Mouse (Mus musculus) heart, embryonic 15.5 days (tissue): ENCODE measurements around the gene Adprhl1. TPM values are rescaled to one million over a fixed set of nuclear protein-coding genes. Genes with fewer than 3 reads are reported as not detected.

Experiments
- ATAC-seq: fragments of 200-750 bp; cut with Nextera tagmentation; replicated peaks from 2 replicates; pipeline ENCODE4 v1.8.0; 2017; ENCODE audit warnings: low read depth, moderate TSS enrichment; ENCODE audit not compliant: insufficient number of reproducible peaks, insufficient read depth, low FRiP score
- H3K27ac ChIP-seq: fragments of 300-500 bp; sonication (generic); 2 replicates; pipeline ENCODE4 v1.5.1; 2015; ENCODE audit warnings: mild to moderate bottlenecking, inconsistent platforms
- H3K27me3 ChIP-seq: fragments of 300-500 bp; sonication (generic); 2 replicates; pipeline ENCODE4 v1.6.1; 2015; ENCODE audit warnings: inconsistent platforms
- H3K36me3 ChIP-seq: fragments of 300-500 bp; sonication (generic); 2 replicates; pipeline ENCODE4 v1.6.1; 2015; ENCODE audit warnings: mild to moderate bottlenecking, inconsistent platforms
- H3K4me1 ChIP-seq: fragments of 300-500 bp; sonication (generic); replicated peaks from 2 replicates; pipeline ENCODE4 v1.6.1; 2015; ENCODE audit warnings: inconsistent platforms
- H3K4me2 ChIP-seq: fragments of 300-500 bp; sonication (generic); 2 replicates; pipeline ENCODE4 v1.6.1; 2015; ENCODE audit warnings: inconsistent platforms, mild to moderate bottlenecking, moderate library complexity
- H3K4me3 ChIP-seq: fragments of 300-500 bp; sonication (generic); 2 replicates; pipeline ENCODE4 v1.5.1; 2015; ENCODE audit warnings: mild to moderate bottlenecking, inconsistent platforms
- H3K9ac ChIP-seq: fragments of 300-500 bp; sonication (generic); 2 replicates; pipeline ENCODE4 v1.6.1; 2015; ENCODE audit warnings: mild to moderate bottlenecking, inconsistent platforms
- H3K9me3 ChIP-seq: fragments of 300-500 bp; sonication (generic); replicated peaks from 2 replicates; pipeline ENCODE4 v1.6.1; 2016; ENCODE audit warnings: inconsistent platforms
- WGBS: fragments of 180-500 bp; shearing (Covaris S2); methylation state at CpG from one replicate; pipeline ENCODE4 v1.1.7; 2015; ENCODE audit warnings: mixed read lengths; 5-methylcytosine and 5-hydroxymethylcytosine counted together
- polyA plus RNA-seq: library from polyadenylated mRNA; unstranded; fragments of >200 nt; fragmentation: Nextera tagmentation; extraction: Ambion mirVana; gene quantifications from 2 replicates; pipeline ENCODE4 v1.2.1, GENCODE M21; 2015

Adprhl1 gene
- polyA plus RNA-seq, 1 experiment from 2014 or later: 216 TPM

DNA sequence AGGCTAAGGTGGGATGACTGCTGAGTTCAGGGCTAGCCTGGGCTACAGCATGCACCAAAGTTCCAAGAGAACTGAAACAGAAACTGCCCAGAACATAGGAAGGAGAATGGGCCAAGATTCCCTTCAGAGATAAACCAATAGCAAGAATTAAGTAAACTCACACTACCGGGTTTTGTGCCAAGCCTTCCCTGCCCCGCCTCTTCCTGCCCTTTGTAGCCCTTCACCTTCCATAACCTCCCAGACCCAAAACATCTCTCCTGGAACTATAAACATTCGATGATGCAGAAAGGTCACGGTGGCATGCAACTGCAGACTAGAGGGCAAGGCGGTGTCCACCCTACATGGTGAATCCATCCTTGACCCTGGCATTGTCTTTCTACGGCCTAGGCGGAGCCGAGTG is 63.7 kb downstream of the Adprhl1 start:
- H3K4me1 ChIP-seq: no peaks in the 10 kb centered on the region
- H3K27ac ChIP-seq: no peak overlapping the region
- 83% methylated on average over 8 of the region's 8 CpGs for WGBS
- no peaks in the 10 kb centered on the region for H3K9me3 ChIP-seq
- H3K4me2 ChIP-seq: no peak overlapping the region
- H3K36me3 ChIP-seq: no peaks in the 10 kb centered on the region
- H3K27me3 ChIP-seq: no peaks in the 10 kb centered on the region
- no peak overlapping the region for H3K9ac ChIP-seq
- no peak for ATAC-seq
- no peak overlapping the region for H3K4me3 ChIP-seq

DNA sequence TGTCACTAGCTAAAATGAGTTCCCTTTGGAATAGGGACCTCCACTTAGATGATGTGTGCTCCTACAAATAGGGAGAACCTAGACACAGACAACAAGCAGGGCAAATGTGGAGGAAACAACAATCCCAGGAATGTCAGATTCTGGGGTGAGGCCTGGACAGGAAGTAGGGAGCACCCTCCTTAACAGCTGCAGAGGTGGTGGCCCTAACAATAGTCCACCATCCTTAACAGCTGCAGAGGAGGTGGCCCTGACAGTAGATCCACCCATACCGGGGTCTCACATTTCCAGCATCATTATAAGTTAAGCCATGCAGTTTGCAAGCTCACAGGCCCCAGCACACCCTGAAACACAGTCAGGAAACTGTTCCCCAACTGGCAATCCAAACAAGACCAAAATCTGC is 65.1 kb downstream of the Adprhl1 start:
- no peaks in the 10 kb centered on the region for H3K27me3 ChIP-seq
- no peaks in the 10 kb centered on the region for H3K4me1 ChIP-seq
- H3K27ac ChIP-seq: no peak overlapping the region
- no peak overlapping the region for H3K4me2 ChIP-seq
- no peak overlapping the region for H3K4me3 ChIP-seq
- H3K9ac ChIP-seq: no peak overlapping the region
- H3K36me3 ChIP-seq: no peaks in the 10 kb centered on the region
- WGBS: 95% methylated on average over 1 of the region's 1 CpGs
- ATAC-seq: no peak
- no peaks in the 10 kb centered on the region for H3K9me3 ChIP-seq

DNA sequence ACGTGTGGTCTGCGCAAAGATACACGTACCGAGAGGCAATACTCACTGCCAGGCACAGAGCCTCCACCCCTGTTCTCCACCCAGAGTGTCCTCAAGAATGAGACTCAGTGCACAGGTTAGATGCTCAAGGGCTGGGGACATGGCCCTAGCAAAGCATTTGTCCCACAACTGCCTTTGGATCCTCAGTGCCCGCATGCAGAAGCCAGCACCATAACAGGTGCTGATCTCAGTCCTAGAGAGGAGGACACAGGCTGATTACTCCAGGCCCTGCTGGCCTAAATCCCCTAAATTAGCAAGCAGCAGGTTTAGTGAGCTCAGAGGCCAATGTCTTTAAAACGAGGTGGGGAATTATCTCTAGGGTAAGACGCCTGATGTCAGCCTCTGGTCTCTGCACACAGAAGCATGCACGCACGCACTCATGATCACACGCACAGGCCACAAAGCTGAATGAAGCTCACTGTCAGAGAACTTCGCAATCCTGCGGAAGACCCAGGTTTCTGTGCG is 65.9 kb downstream of the Adprhl1 start:
- Histone ChIP-seq H3K9ac (no peak overlapping the region), H3K36me3 (no peaks in the 10 kb centered on the region), H3K27ac (no peak overlapping the region), H3K4me2 (no peak overlapping the region), H3K4me1 (no peaks in the 10 kb centered on the region), H3K27me3 (no peaks in the 10 kb centered on the region), H3K9me3 (no peaks in the 10 kb centered on the region), H3K4me3 (no peak overlapping the region)
- 86% methylated on average over 13 of the region's 13 CpGs for WGBS
- ATAC-seq: no peak

- Histone ChIP-seq H3K27ac (no peak overlapping the region), H3K4me1 (no peaks in the 10 kb centered on the region), H3K27me3 (no peaks in the 10 kb centered on the region), H3K4me2 (no peak overlapping the region), H3K36me3 (no peaks in the 10 kb centered on the region), H3K9ac (no peak overlapping the region), H3K9me3 (no peaks in the 10 kb centered on the region), H3K4me3 (no peak overlapping the region)
- 74% methylated on average over 7 of the region's 7 CpGs for WGBS
- no peak for ATAC-seq
Observed at GRCm38 (mm10) chr8:13187638-13188037, 66.3 kb downstream of the Adprhl1 start.

GRCm38 (mm10) chr8:13187229-13187628 is 66.7 kb downstream of the Adprhl1 start:
- 78% methylated on average over 9 of the region's 9 CpGs for WGBS
- H3K9me3 ChIP-seq: no peaks in the 10 kb centered on the region
- H3K36me3 ChIP-seq: no peaks in the 10 kb centered on the region
- no peak overlapping the region for H3K27ac ChIP-seq
- H3K9ac ChIP-seq: no peak overlapping the region
- H3K4me3 ChIP-seq: no peak overlapping the region
- peaks cover 3% of the 10 kb centered on the region; the same call in 1 of the 2 replicates for H3K4me1 ChIP-seq
- H3K4me2 ChIP-seq: no peak overlapping the region
- no peak for ATAC-seq
- H3K27me3 ChIP-seq: no peaks in the 10 kb centered on the region

GRCm38 (mm10) chr8:13186819-13187218 is 67.1 kb downstream of the Adprhl1 start:
- Histone ChIP-seq H3K4me3 (no peak overlapping the region), H3K36me3 (no peaks in the 10 kb centered on the region), H3K9ac (no peak overlapping the region), H3K27ac (no peak overlapping the region), H3K4me2 (no peak overlapping the region), H3K9me3 (no peaks in the 10 kb centered on the region), H3K27me3 (no peaks in the 10 kb centered on the region), H3K4me1 (peaks cover 7% of the 10 kb centered on the region)
- no peak for ATAC-seq
- WGBS: 82% methylated on average over 8 of the region's 8 CpGs

DNA sequence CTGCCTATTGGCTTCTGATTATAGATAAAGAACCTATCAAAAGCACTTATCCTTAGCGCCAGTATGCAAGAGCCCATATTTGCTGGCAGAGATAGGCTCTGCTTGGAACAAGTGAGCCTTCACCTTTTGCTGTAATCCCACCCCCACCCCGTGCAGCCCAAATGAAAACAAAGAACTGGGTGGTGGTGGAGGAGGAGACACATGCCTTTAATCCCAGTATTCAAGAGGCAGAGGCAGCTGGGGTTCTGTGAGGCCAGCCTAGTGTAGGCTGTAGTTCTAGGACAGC is 72.3 kb downstream of the Adprhl1 start:
- no peak for ATAC-seq
- Histone ChIP-seq H3K9me3 (no peaks in the 10 kb centered on the region), H3K4me3 (no peak overlapping the region), H3K4me2 (no peak overlapping the region), H3K27ac (peak overlapping the region; percentile 76), H3K27me3 (no peaks in the 10 kb centered on the region), H3K36me3 (peaks cover 5% of the 10 kb centered on the region; the same call in 1 of the 2 replicates), H3K4me1 (peaks cover 31% of the 10 kb centered on the region), H3K9ac (no peak overlapping the region)
- 27% methylated on average over 2 of the region's 2 CpGs for WGBS

DNA sequence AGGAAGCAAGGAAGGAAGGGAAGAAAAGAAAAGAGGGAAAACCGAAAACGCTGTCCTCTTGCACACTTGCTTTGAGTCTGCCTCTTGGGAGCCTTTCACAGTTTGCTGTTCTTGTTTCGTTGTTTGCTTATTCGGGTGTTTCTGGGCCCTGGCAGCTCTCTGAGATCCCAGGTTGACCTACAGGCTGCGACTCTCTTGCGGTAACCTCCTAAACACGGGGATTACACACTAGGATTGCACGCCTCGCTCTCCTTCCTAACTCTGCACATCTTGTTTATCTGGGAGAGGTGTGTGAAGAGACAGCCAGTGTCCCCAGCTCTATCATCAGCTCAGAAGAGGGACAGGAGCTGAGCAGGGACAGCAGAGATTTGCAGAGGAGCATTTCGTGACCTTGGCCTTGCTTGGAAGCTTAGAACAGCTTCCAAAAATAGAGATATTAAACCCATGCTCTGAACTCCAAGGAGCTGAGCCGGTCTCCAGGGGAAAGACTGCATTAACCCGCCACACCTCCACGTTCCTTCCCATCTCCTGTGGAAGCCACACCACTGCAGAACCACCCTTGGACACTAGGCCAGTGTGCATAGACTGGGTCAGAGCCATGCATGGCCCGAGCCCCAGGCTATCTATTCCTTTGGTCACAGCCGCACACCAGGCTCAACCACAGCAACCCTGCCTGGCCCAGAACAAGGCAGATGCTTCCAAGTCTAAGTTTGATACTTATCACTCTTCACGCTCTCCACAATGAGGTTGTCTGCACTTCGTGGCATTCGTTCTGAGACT is 72.9 kb downstream of the Adprhl1 start:
- no peak overlapping the region for H3K4me3 ChIP-seq
- peaks cover 31% of the 10 kb centered on the region for H3K4me1 ChIP-seq
- H3K27ac ChIP-seq: peak overlapping the region; percentile 76
- H3K27me3 ChIP-seq: no peaks in the 10 kb centered on the region
- ATAC-seq: peak; percentile 43; the same call in 1 of the 2 replicates
- H3K9me3 ChIP-seq: no peaks in the 10 kb centered on the region
- H3K36me3 ChIP-seq: peaks cover 10% of the 10 kb centered on the region
- 50% methylated on average over 18 of the region's 18 CpGs for WGBS
- 0 out of 2 replicates have a peak overlapping the region, but pooled peaks have one; percentile 28 for H3K9ac ChIP-seq
- no peak overlapping the region for H3K4me2 ChIP-seq

GRCm38 (mm10) chr8:13180408-13180807 is 73.6 kb downstream of the Adprhl1 start:
- Histone ChIP-seq H3K9me3 (no peaks in the 10 kb centered on the region), H3K36me3 (peaks cover 17% of the 10 kb centered on the region), H3K9ac (no peak overlapping the region), H3K4me3 (no peak overlapping the region), H3K4me1 (peaks cover 31% of the 10 kb centered on the region), H3K27ac (peak overlapping the region; percentile 76), H3K4me2 (no peak overlapping the region), H3K27me3 (no peaks in the 10 kb centered on the region)
- no peak for ATAC-seq
- 72% methylated on average over 9 of the region's 9 CpGs for WGBS

GRCm38 (mm10) chr8:13179948-13180347 is 74.0 kb downstream of the Adprhl1 start:
- H3K27ac ChIP-seq: no peak overlapping the region
- WGBS: 66% methylated on average over 7 of the region's 7 CpGs
- H3K27me3 ChIP-seq: no peaks in the 10 kb centered on the region
- no peaks in the 10 kb centered on the region for H3K9me3 ChIP-seq
- H3K36me3 ChIP-seq: peaks cover 22% of the 10 kb centered on the region
- no peak overlapping the region for H3K4me2 ChIP-seq
- H3K4me1 ChIP-seq: peaks cover 31% of the 10 kb centered on the region
- no peak overlapping the region for H3K4me3 ChIP-seq
- 0 out of 2 replicates have a peak overlapping the region, but pooled peaks have one; percentile 26 for H3K9ac ChIP-seq
- no peak for ATAC-seq

DNA sequence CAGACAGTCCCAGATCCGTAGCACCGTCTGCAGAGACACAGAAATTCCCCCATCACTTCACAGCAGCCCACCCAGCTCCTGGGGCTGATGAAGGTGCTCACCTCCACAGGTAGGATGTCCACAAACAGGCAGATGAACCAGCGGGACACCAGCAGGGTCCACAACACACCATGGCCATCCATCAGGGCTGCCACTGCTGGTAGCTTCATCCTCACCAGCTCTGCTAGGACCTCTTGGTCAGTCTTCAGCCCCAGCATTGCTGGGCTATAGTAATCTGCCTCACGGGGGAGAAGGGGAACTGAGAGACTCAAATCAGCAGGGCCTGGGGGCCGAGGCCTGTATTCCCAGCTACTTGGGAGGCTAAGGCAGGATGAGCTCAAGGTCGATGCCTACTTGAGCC is 74.5 kb downstream of the Adprhl1 start:
- H3K36me3 ChIP-seq: peaks cover 26% of the 10 kb centered on the region
- H3K4me2 ChIP-seq: no peak overlapping the region
- H3K9me3 ChIP-seq: no peaks in the 10 kb centered on the region
- no peak for ATAC-seq
- peaks cover 31% of the 10 kb centered on the region for H3K4me1 ChIP-seq
- no peak overlapping the region for H3K4me3 ChIP-seq
- H3K27me3 ChIP-seq: no peaks in the 10 kb centered on the region
- 0 out of 2 replicates have a peak overlapping the region, but pooled peaks have one; percentile 26 for H3K9ac ChIP-seq
- H3K27ac ChIP-seq: no peak overlapping the region
- WGBS: 59% methylated on average over 6 of the region's 6 CpGs

- H3K4me2 ChIP-seq: no peak overlapping the region
- no peak overlapping the region for H3K9ac ChIP-seq
- H3K36me3 ChIP-seq: peaks cover 40% of the 10 kb centered on the region
- peaks cover 31% of the 10 kb centered on the region for H3K4me1 ChIP-seq
- ATAC-seq: no peak
- H3K9me3 ChIP-seq: no peaks in the 10 kb centered on the region
- H3K27me3 ChIP-seq: no peaks in the 10 kb centered on the region
- WGBS: 90% methylated on average over 5 of the region's 5 CpGs
- H3K4me3 ChIP-seq: no peak overlapping the region
- no peak overlapping the region for H3K27ac ChIP-seq
Observed at GRCm38 (mm10) chr8:13178137-13178536, 75.8 kb downstream of the Adprhl1 start.
